Mouse (Mus musculus) brain, embryonic 14.5 days (tissue): ENCODE measurements at regions not wholly inside any gene's neighbourhood (a gene's known extent, or its start where the extent isn't known, plus 50 kb on each side); places are given as distances from the start of the nearest gene placed in this dataset.

Source experiments
- CTCF ChIP-seq: fragments of 200-500 bp; IDR thresholded peaks from 2 replicates; pipeline ENCODE4 v1.5.1; 2012; ENCODE audit warnings: inconsistent platforms, mild to moderate bottlenecking, moderate library complexity, borderline replicate concordance; ENCODE audit not compliant: insufficient read depth, insufficient read length; ENCODE audit errors: extremely low read depth
- POLR2A ChIP-seq: fragments of 200-500 bp; IDR thresholded peaks from 2 replicates; pipeline ENCODE4 v1.6.1; 2012; ENCODE audit warnings: mild to moderate bottlenecking, inconsistent platforms, borderline replicate concordance; ENCODE audit not compliant: poor library complexity, insufficient read depth, insufficient read length, severe bottlenecking; ENCODE audit errors: extremely low read depth

DNA sequence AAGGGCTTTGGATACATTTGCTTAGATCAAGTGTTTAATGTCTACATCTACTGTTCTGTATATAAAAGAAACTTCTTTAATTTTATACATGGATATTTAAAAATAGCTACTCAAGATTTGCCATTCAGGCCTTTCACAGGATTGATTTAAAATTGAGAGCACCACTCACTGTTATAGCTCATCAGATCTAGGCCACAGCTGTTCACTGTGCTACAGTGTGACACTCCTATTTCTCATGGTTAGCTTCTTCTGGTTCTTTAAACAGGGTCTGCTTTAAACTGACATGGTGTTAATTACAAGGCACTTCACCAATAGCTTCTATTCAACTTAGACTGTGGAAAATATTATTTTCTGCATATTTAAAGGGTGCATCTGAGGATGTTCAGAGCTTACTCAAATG, 655.3 kb downstream of the Fam19a2 start:
- TF ChIP-seq POLR2A (no peak), CTCF (no peak)
